Mouse (Mus musculus): ENCODE results near the gene Diaph2.

DNA sequence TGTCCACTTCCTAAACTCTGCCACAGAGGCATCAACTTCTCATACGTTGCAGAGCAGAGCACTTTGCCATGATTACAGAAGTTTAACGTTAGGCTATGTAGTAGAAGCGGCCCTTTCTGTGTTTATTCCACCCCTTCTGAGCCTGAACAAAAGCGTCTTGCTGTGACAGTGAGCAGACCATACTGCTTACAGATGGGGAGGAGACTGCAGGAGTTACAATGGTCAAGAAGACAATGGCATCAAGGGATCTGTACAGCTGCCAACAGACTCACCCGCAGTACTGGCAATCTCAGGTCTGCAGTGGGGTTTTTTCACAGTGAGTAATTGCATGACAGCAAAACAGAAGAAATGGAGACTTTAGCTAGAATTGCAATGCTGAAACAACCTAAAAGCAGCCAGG, 756.1 kb downstream of the Diaph2 start:
- TF ChIP-seq CTCF (IDR thresholded peaks at IDR 0.05; ENCODE audit: insufficient read depth, low read length) = no peak
- no peak for TF ChIP-seq POLR2A (IDR thresholded peaks at IDR 0.05; ENCODE audit: borderline replicate concordance, extremely low read depth, low read depth, low read length)
